Mouse (Mus musculus): ENCODE measurements at regions not wholly inside any gene's neighbourhood (a gene's known extent, or its start where the extent isn't known, plus 50 kb on each side); places are given as distances from the start of the nearest gene placed in this dataset.

DNA sequence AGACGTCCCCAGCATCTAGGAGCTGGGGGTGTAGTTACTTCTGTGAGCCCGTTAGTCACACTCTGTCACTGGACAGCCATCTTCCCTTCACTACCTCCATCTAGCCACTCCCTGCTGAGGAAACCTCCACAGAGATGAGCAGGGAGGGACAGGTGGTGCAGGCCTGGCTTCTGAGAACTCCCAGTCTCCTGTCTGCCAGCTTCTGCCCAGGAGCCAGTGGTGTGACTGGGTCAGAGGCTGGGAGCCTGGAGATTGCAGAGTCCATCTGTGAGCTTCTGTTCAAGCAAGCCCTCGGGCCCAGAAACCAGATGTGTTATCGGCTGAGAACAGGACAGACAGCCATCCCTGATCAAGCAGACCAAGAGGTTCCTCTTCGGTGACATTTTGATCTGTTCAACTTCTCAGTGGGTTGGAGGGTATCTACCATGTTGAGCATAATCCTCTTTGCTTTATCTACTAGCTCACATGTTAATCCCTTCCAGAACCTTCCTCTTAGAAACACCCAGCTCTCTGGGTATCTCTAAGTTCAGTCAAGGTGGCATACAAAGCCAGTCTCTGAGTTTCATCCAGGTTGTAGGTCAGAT is 100.3 kb upstream of the Tle3 start:
- TF ChIP-seq CTCF (IDR thresholded peaks at IDR 0.05; ENCODE audit: extremely low read depth, insufficient read length, insufficient replicate concordance, low read depth, low read length) (no peak), POLR2A (IDR thresholded peaks at IDR 0.05; ENCODE audit: low read depth, low read length) (no peak)
